Mouse (Mus musculus): ENCODE measurements around the gene Dync1li1. TPM values are rescaled to one million over a fixed set of nuclear protein-coding genes. Genes with fewer than 3 reads are reported as not detected.
A peak's percentile ranks its signal among the peaks of the same experiment; 100 is the strongest.
"Not testable (repeated sequence)": the region's sequence is repeated elsewhere in the genome, so short reads cannot be mapped to it uniquely, and the experiment has no call there.

Dync1li1 gene
- polyA plus RNA-seq, 1 experiment from 2014 or later, result 129 TPM

DNA sequence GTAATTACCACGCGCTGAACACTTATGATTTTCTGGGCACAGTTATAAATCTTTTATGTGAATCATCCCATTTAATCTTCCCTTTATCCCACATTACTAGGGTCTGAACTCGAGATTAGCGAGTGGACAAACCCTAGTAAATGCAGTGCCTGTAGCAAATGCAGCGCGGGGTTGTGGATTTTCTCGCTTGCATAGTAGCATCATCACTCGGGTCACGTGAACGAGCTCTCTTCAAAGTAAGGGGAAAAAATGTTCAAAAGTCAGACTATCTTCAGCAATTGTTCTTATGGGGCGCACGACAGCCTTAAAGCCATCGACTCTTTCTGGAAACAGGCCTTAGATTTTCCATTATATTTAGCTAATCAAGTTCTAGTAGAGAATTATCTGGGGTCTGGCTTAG is 951 bp upstream of the Dync1li1 start:
- H3K4me3 ChIP-seq (ENCODE audit: low read depth, low read length), result peak overlapping the region; percentile 94
- DNase-seq (ENCODE audit: low spot score), result no peak
- 78% methylated on average over 13 of the region's 13 CpGs for whole genome bisulfite sequencing
- no peak for ATAC-seq (ENCODE audit: low FRiP score)
- H3K9ac ChIP-seq (ENCODE audit: low read depth, low read length), result peak overlapping the region; percentile 96
- peak overlapping the region; percentile 60; the same call in 1 of the 2 replicates for H3K4me2 ChIP-seq (replicated peaks; ENCODE audit: low read depth, low read length)
- H3K36me3 ChIP-seq (ENCODE audit: control insufficient read depth, insufficient read depth, low read length), result no peaks in the 10 kb centered on the region
- H3K4me1 ChIP-seq (replicated peaks; ENCODE audit: control insufficient read depth, insufficient read depth, low read length), result peaks cover 6% of the 10 kb centered on the region; the same call in 1 of the 2 replicates
- H3K27me3 ChIP-seq (ENCODE audit: control insufficient read depth, insufficient read depth, low read length), result no peaks in the 10 kb centered on the region
- no peak overlapping the region for H3K27ac ChIP-seq (ENCODE audit: low read depth, low read length)
- no peaks in the 10 kb centered on the region for H3K9me3 ChIP-seq (ENCODE audit: control insufficient read depth, low read length)

DNA sequence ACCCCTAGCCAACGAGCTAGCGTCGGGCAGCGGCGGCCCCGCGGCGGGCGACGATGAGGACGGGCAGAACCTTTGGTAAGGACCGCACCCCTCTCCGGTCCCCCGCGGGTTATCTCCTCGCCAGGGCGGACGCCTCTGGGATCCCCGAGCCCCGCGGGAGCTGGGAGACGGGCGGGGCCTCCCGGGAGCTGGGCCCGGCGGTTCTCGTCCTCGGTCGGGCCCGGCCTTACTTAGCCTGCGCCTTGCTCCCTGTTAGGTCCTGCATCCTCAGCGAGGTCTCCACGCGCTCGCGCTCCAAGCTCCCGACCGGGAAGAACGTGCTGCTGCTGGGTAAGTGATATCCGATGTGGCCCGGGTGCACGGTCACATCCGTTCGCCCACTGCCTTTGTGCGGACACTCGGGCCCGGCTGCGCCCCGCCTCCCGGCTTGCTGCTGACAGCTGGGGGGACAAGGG is 390 bp downstream of the Dync1li1 start:
- no peaks in the 10 kb centered on the region for H3K9me3 ChIP-seq (ENCODE audit: control insufficient read depth, low read length)
- under 1% methylated on average over 49 of the region's 50 CpGs for WGBS
- H3K27ac ChIP-seq (ENCODE audit: low read depth, low read length), result peak overlapping the region; percentile 97
- ATAC-seq (ENCODE audit: low FRiP score) (peak; percentile 83), DNase-seq (ENCODE audit: low spot score) (peak; percentile 74)
- H3K4me1 ChIP-seq (replicated peaks; ENCODE audit: control insufficient read depth, insufficient read depth, low read length), result peaks cover 6% of the 10 kb centered on the region; the same call in 1 of the 2 replicates
- no peaks in the 10 kb centered on the region for H3K36me3 ChIP-seq (ENCODE audit: control insufficient read depth, insufficient read depth, low read length)
- peak overlapping the region; percentile 60 for H3K4me2 ChIP-seq (replicated peaks; ENCODE audit: low read depth, low read length)
- H3K27me3 ChIP-seq (ENCODE audit: control insufficient read depth, insufficient read depth, low read length), result no peaks in the 10 kb centered on the region
- H3K4me3 ChIP-seq (ENCODE audit: low read depth, low read length), result peak overlapping the region; percentile 94
- H3K9ac ChIP-seq (ENCODE audit: low read depth, low read length), result peak overlapping the region; percentile 96

DNA sequence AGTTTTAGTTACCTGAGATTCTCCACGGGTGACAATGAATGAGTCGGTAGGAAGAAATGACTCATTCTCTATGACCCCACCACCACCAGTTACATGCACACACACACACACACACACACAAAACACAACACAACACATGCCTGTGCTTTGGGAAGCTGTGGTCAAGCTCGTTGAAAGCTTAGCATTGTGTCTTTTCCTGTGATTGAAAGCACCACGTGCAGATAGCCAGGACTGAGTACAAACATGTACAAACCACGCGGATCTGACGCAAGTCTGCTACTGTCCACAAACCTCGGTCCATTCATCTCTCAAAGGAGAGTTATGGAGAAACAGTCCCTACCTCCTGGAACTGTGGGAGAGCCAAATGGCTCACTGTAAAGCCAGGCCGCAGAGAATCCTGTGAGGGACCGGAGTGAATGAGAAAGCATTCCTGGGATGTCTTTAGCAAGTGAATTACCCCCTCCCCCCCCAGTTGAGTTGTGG is 1.6 kb downstream of the Dync1li1 start:
- no peak overlapping the region for H3K27ac ChIP-seq (ENCODE audit: low read depth, low read length)

DNA sequence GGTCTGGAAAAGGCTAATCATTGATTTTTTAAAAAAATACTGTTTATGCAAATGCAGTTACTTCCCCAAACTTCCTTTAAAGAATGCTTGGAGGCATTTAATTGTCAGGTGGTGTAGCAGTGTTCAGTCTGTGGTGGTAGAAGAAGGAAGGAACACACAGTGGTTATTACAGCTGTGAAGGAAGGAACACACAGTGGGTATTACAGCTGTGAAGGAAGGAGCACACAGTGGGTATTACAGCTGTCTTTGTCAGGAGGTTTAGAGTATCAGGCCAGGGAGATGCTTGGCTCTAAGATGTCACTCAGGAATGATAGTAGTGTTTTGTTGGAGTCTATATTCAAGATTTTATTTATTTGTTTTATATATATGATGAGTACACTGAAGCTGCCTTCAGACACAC is 2.5 kb downstream of the Dync1li1 start:
- Histone ChIP-seq H3K36me3 (ENCODE audit: control insufficient read depth, insufficient read depth, low read length) (no peaks in the 10 kb centered on the region), H3K4me1 (replicated peaks; ENCODE audit: control insufficient read depth, insufficient read depth, low read length) (peaks cover 6% of the 10 kb centered on the region; the same call in 1 of the 2 replicates), H3K27ac (ENCODE audit: low read depth, low read length) (no peak overlapping the region), H3K9me3 (ENCODE audit: control insufficient read depth, low read length) (no peaks in the 10 kb centered on the region), H3K27me3 (ENCODE audit: control insufficient read depth, insufficient read depth, low read length) (no peaks in the 10 kb centered on the region), H3K4me2 (replicated peaks; ENCODE audit: low read depth, low read length) (no peak overlapping the region), H3K9ac (ENCODE audit: low read depth, low read length) (no peak overlapping the region), H3K4me3 (ENCODE audit: low read depth, low read length) (no peak overlapping the region)
- ATAC-seq (ENCODE audit: low FRiP score), result no peak
- no peak for DNase-seq (ENCODE audit: low spot score)

More for the DNA sequence above, 1.6 kb downstream of the Dync1li1 start:
- ATAC-seq (ENCODE audit: low FRiP score) (no peak), DNase-seq (ENCODE audit: low spot score) (peak; percentile 23)
- peak overlapping the region; percentile 50 for H3K9ac ChIP-seq (ENCODE audit: low read depth, low read length)
- peak overlapping the region; percentile 60 for H3K4me2 ChIP-seq (replicated peaks; ENCODE audit: low read depth, low read length)
- H3K4me1 ChIP-seq (replicated peaks; ENCODE audit: control insufficient read depth, insufficient read depth, low read length), result peaks cover 6% of the 10 kb centered on the region; the same call in 1 of the 2 replicates
- 11% methylated on average over 10 of the region's 10 CpGs for WGBS
- no peaks in the 10 kb centered on the region for H3K36me3 ChIP-seq (ENCODE audit: control insufficient read depth, insufficient read depth, low read length)
- H3K4me3 ChIP-seq (ENCODE audit: low read depth, low read length), result peak overlapping the region; percentile 94
- no peaks in the 10 kb centered on the region for H3K27me3 ChIP-seq (ENCODE audit: control insufficient read depth, insufficient read depth, low read length)
- no peaks in the 10 kb centered on the region for H3K9me3 ChIP-seq (ENCODE audit: control insufficient read depth, low read length)

DNA sequence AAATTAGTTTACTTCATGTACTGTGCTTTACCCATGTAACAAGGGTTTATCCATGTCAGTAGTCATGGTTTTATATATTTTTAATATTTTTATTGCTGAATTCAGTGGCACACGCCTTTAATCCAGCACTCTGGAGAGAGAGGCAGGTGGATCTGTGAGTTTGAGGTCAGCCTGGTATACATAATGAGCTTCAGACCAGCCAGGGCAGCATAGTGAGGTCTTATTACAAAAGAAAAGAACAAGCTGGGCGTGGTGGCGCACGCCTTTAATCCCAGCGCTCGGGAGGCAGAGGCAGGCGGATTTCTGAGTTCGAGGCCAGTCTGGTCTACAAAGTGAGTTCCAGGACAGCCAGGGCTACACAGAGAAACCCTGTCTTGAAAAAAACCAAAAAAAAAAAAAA is 7.1 kb downstream of the Dync1li1 start:
- not testable (repeated sequence) for H3K9me3 ChIP-seq (ENCODE audit: control insufficient read depth, low read length); H3K9ac ChIP-seq (ENCODE audit: low read depth, low read length); ATAC-seq (ENCODE audit: low FRiP score); H3K27ac ChIP-seq (ENCODE audit: low read depth, low read length); H3K27me3 ChIP-seq (ENCODE audit: control insufficient read depth, insufficient read depth, low read length); H3K4me1 ChIP-seq (replicated peaks; ENCODE audit: control insufficient read depth, insufficient read depth, low read length); DNase-seq (ENCODE audit: low spot score); H3K4me3 ChIP-seq (ENCODE audit: low read depth, low read length); H3K36me3 ChIP-seq (ENCODE audit: control insufficient read depth, insufficient read depth, low read length); H3K4me2 ChIP-seq (replicated peaks; ENCODE audit: low read depth, low read length)
- 97% methylated on average over 7 of the region's 8 CpGs for WGBS

DNA sequence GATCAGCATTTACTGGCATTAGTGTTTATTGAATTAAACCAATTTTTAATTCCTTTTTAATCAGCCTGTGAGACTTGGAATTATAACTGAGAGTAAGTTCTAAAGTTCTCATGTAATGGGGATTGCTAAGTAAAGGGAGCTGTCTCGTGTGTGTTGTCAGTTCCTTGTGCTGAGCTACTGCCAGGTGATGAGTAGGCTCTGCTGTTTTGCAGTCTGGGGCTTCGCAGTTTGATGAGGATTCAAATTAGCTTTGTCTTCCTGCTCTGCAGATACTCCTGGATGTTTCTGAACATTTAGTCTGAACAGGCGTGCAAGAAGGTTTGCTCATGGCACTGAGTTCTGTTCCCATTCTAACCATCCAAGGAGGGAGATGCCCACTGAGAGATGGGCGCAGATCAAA is 8.5 kb downstream of the Dync1li1 start:
- DNase-seq (ENCODE audit: low spot score), result no peak
- H3K27me3 ChIP-seq (ENCODE audit: control insufficient read depth, insufficient read depth, low read length), result no peaks in the 10 kb centered on the region
- H3K9ac ChIP-seq (ENCODE audit: low read depth, low read length), result no peak overlapping the region
- no peak overlapping the region for H3K27ac ChIP-seq (ENCODE audit: low read depth, low read length)
- WGBS, result 91% methylated on average over 4 of the region's 4 CpGs
- ATAC-seq (ENCODE audit: low FRiP score), result no peak
- no peak overlapping the region for H3K4me3 ChIP-seq (ENCODE audit: low read depth, low read length)
- H3K4me2 ChIP-seq (replicated peaks; ENCODE audit: low read depth, low read length), result no peak overlapping the region
- H3K36me3 ChIP-seq (ENCODE audit: control insufficient read depth, insufficient read depth, low read length), result no peaks in the 10 kb centered on the region
- H3K9me3 ChIP-seq (ENCODE audit: control insufficient read depth, low read length), result no peaks in the 10 kb centered on the region
- H3K4me1 ChIP-seq (replicated peaks; ENCODE audit: control insufficient read depth, insufficient read depth, low read length), result no peaks in the 10 kb centered on the region

DNA sequence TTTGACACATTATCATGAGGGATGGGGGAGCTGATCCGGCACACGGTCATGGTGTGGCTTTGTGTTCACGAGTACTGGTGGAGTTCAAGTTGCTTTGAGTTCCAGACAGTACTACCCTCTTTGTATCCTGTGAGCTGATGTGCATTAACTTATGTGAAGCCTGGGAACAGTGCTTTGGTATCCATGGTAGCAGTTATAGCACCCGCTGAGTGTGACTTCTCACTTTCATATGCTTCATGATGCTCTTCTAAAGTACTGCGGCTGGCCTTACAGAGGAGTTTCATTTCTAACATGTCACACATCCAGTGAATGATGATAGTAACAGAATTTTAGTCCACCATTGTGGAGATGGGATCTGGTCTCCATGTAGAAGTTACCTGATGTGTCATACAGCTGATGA is 9.3 kb downstream of the Dync1li1 start:
- Histone ChIP-seq H3K9ac (ENCODE audit: low read depth, low read length) (no peak overlapping the region), H3K9me3 (ENCODE audit: control insufficient read depth, low read length) (no peaks in the 10 kb centered on the region), H3K4me2 (replicated peaks; ENCODE audit: low read depth, low read length) (no peak overlapping the region), H3K36me3 (ENCODE audit: control insufficient read depth, insufficient read depth, low read length) (no peaks in the 10 kb centered on the region), H3K4me1 (replicated peaks; ENCODE audit: control insufficient read depth, insufficient read depth, low read length) (no peaks in the 10 kb centered on the region), H3K27me3 (ENCODE audit: control insufficient read depth, insufficient read depth, low read length) (no peaks in the 10 kb centered on the region), H3K4me3 (ENCODE audit: low read depth, low read length) (no peak overlapping the region), H3K27ac (ENCODE audit: low read depth, low read length) (no peak overlapping the region)
- ATAC-seq (ENCODE audit: low FRiP score), result no peak
- WGBS, result 89% methylated on average over 5 of the region's 5 CpGs
- no peak for DNase-seq (ENCODE audit: low spot score)

DNA sequence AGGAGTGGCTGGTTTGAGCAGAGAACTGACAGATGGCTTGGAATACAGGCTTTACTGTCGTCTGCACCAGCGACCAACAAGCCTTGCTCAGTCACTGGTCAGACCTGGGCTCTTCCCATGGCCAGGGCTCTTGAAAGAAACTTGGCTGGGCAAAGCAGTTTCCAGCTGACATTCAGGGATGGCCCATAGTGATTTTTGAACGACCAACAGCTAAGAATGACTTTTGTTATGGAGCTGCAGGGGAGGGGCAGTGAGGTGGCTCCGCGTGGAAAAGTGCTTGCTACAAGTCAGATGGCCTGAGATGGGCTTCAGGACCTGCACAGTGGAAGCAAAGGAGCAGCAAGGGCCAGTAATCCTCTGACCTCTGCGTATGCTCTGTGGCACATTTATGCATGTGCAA is 10.7 kb downstream of the Dync1li1 start:
- H3K36me3 ChIP-seq (ENCODE audit: control insufficient read depth, insufficient read depth, low read length), result no peaks in the 10 kb centered on the region

DNA sequence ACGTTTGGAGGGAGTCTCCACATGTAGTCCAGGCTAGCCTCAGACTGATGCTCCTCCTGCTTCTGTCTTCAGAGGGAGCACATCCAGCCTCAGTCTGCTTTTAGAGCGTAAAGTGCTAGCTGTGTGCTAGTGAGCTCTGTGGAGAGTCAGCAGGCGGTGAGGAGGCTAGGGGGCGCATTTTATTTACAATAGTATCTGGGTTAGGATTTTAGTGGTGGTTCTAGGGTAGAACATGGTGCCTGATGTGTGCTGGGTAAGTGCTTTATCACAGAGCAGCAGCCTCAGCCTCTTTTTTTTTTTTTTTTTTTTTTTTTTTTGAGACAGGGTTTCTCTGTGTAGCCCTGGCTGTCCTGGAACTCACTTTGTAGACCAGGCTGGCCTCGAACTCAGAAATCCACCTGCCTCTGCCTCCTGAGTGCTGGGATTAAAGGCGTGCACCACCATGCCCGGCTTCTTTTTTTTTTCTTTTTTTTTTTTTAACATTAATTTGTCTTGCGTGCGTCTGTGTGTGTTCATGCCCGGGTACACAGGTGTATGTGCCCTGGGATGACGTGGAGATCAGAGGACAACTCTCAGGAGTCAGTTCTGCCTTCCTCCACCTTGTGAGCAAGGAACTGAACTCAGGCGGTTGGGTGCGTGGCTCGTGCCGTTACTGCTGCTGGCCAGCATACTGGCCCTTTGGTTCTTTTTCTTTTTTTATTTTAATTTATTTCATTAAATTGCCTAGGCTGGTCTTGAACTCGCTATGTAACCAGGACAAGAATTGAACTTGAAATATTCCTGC is 11.5 kb downstream of the Dync1li1 start:
- H3K27ac ChIP-seq (ENCODE audit: low read depth, low read length), result no peak overlapping the region
- H3K4me3 ChIP-seq (ENCODE audit: low read depth, low read length), result no peak overlapping the region
- H3K4me2 ChIP-seq (replicated peaks; ENCODE audit: low read depth, low read length), result no peak overlapping the region
- WGBS, result 93% methylated on average over 15 of the region's 16 CpGs
- no peaks in the 10 kb centered on the region for H3K36me3 ChIP-seq (ENCODE audit: control insufficient read depth, insufficient read depth, low read length)
- no peak for ATAC-seq (ENCODE audit: low FRiP score)
- no peaks in the 10 kb centered on the region for H3K9me3 ChIP-seq (ENCODE audit: control insufficient read depth, low read length)
- DNase-seq (ENCODE audit: low spot score), result no peak
- H3K27me3 ChIP-seq (ENCODE audit: control insufficient read depth, insufficient read depth, low read length), result no peaks in the 10 kb centered on the region
- no peak overlapping the region for H3K9ac ChIP-seq (ENCODE audit: low read depth, low read length)
- no peaks in the 10 kb centered on the region for H3K4me1 ChIP-seq (replicated peaks; ENCODE audit: control insufficient read depth, insufficient read depth, low read length)

More for the DNA sequence above, 10.7 kb downstream of the Dync1li1 start:
- Histone ChIP-seq H3K4me3 (ENCODE audit: low read depth, low read length) (no peak overlapping the region), H3K9me3 (ENCODE audit: control insufficient read depth, low read length) (no peaks in the 10 kb centered on the region), H3K4me2 (replicated peaks; ENCODE audit: low read depth, low read length) (no peak overlapping the region), H3K4me1 (replicated peaks; ENCODE audit: control insufficient read depth, insufficient read depth, low read length) (no peaks in the 10 kb centered on the region), H3K27me3 (ENCODE audit: control insufficient read depth, insufficient read depth, low read length) (no peaks in the 10 kb centered on the region), H3K27ac (ENCODE audit: low read depth, low read length) (no peak overlapping the region), H3K9ac (ENCODE audit: low read depth, low read length) (no peak overlapping the region)
- DNase-seq (ENCODE audit: low spot score) (no peak), ATAC-seq (ENCODE audit: low FRiP score) (no peak)
- 76% methylated on average over 6 of the region's 6 CpGs for WGBS
